Mouse (Mus musculus): ENCODE data around the gene Copz1. TPM values are rescaled to one million over a fixed set of nuclear protein-coding genes. Genes with fewer than 3 reads are reported as not detected.
A peak's percentile ranks its signal among the peaks of the same experiment; 100 is the strongest.

Gene Copz1
- polyA plus RNA-seq, 1 experiment, result 143 TPM

- H3K4me1 ChIP-seq (ENCODE audit: control insufficient read depth, insufficient read depth, low read length), result no peaks in the 10 kb centered on the region
- TF ChIP-seq POLR2A (IDR thresholded peaks at IDR 0.05; ENCODE audit: low read depth, low read length) (no peak), CTCF (IDR thresholded peaks at IDR 0.05; ENCODE audit: borderline replicate concordance, insufficient read depth, low read length) (peak; percentile 80)
- H3K4me3 ChIP-seq (ENCODE audit: insufficient read depth, low read length), result no peak overlapping the region
- no peak overlapping the region for H3K27ac ChIP-seq (ENCODE audit: insufficient read depth, low read length)
These were observed 22.2 kb upstream of the Copz1 start for GRCm38 (mm10) chr15:103250195-103250740.

GRCm38 (mm10) chr15:103251595-103251994, 20.9 kb upstream of the Copz1 start:
- H3K4me3 ChIP-seq (ENCODE audit: insufficient read depth, low read length), result no peak overlapping the region
- H3K4me1 ChIP-seq (ENCODE audit: control insufficient read depth, insufficient read depth, low read length), result no peaks in the 10 kb centered on the region
- H3K27ac ChIP-seq (ENCODE audit: insufficient read depth, low read length), result no peak overlapping the region
- no peak for TF ChIP-seq CTCF (IDR thresholded peaks at IDR 0.05; ENCODE audit: borderline replicate concordance, insufficient read depth, low read length)
- TF ChIP-seq POLR2A (IDR thresholded peaks at IDR 0.05; ENCODE audit: low read depth, low read length), result no peak

GRCm38 (mm10) chr15:103252660-103253059, 19.9 kb upstream of the Copz1 start:
- H3K4me1 ChIP-seq (ENCODE audit: control insufficient read depth, insufficient read depth, low read length), result no peaks in the 10 kb centered on the region
- H3K4me3 ChIP-seq (ENCODE audit: insufficient read depth, low read length), result no peak overlapping the region
- no peak overlapping the region for H3K27ac ChIP-seq (ENCODE audit: insufficient read depth, low read length)
- no peak for TF ChIP-seq POLR2A (IDR thresholded peaks at IDR 0.05; ENCODE audit: low read depth, low read length)
- no peak for TF ChIP-seq CTCF (IDR thresholded peaks at IDR 0.05; ENCODE audit: borderline replicate concordance, insufficient read depth, low read length)

GRCm38 (mm10) chr15:103253352-103253751, 19.2 kb upstream of the Copz1 start:
- Histone ChIP-seq H3K4me1 (ENCODE audit: control insufficient read depth, insufficient read depth, low read length) (no peaks in the 10 kb centered on the region), H3K27ac (ENCODE audit: insufficient read depth, low read length) (no peak overlapping the region), H3K4me3 (ENCODE audit: insufficient read depth, low read length) (no peak overlapping the region)
- TF ChIP-seq POLR2A (IDR thresholded peaks at IDR 0.05; ENCODE audit: low read depth, low read length) (no peak), CTCF (IDR thresholded peaks at IDR 0.05; ENCODE audit: borderline replicate concordance, insufficient read depth, low read length) (no peak)

GRCm38 (mm10) chr15:103255169-103255568, 17.3 kb upstream of the Copz1 start:
- H3K27ac ChIP-seq (ENCODE audit: insufficient read depth, low read length), result no peak overlapping the region
- peak overlapping the region; percentile 21 for H3K4me3 ChIP-seq (ENCODE audit: insufficient read depth, low read length)
- H3K4me1 ChIP-seq (ENCODE audit: control insufficient read depth, insufficient read depth, low read length), result no peaks in the 10 kb centered on the region
- TF ChIP-seq POLR2A (IDR thresholded peaks at IDR 0.05; ENCODE audit: low read depth, low read length), result no peak
- no peak for TF ChIP-seq CTCF (IDR thresholded peaks at IDR 0.05; ENCODE audit: borderline replicate concordance, insufficient read depth, low read length)

- Histone ChIP-seq H3K27ac (ENCODE audit: insufficient read depth, low read length) (no peak overlapping the region), H3K4me3 (ENCODE audit: insufficient read depth, low read length) (no peak overlapping the region), H3K4me1 (ENCODE audit: control insufficient read depth, insufficient read depth, low read length) (no peaks in the 10 kb centered on the region)
- TF ChIP-seq CTCF (IDR thresholded peaks at IDR 0.05; ENCODE audit: borderline replicate concordance, insufficient read depth, low read length), result no peak
- TF ChIP-seq POLR2A (IDR thresholded peaks at IDR 0.05; ENCODE audit: low read depth, low read length), result no peak
These were observed 16.1 kb upstream of the Copz1 start for GRCm38 (mm10) chr15:103256210-103256986.

GRCm38 (mm10) chr15:103257790-103258728, 14.5 kb upstream of the Copz1 start, which contains the start of gene Nfe2:
Nfe2 (minus strand) TSS chr15:103258403.
- no peak within 1 kb of the TSS for H3K4me3 ChIP-seq (ENCODE audit: insufficient read depth, low read length)
- H3K4me1 ChIP-seq (ENCODE audit: control insufficient read depth, insufficient read depth, low read length), result no peaks in the 10 kb centered on the region
- no peak within 1 kb of the TSS for H3K27ac ChIP-seq (ENCODE audit: insufficient read depth, low read length)
- TF ChIP-seq POLR2A (IDR thresholded peaks at IDR 0.05; ENCODE audit: low read depth, low read length), result no peak
- no peak for TF ChIP-seq CTCF (IDR thresholded peaks at IDR 0.05; ENCODE audit: borderline replicate concordance, insufficient read depth, low read length)

GRCm38 (mm10) chr15:103259162-103259561, 13.4 kb upstream of the Copz1 start:
- Histone ChIP-seq H3K27ac (ENCODE audit: insufficient read depth, low read length) (no peak overlapping the region), H3K4me1 (ENCODE audit: control insufficient read depth, insufficient read depth, low read length) (no peaks in the 10 kb centered on the region), H3K4me3 (ENCODE audit: insufficient read depth, low read length) (no peak overlapping the region)
- TF ChIP-seq CTCF (IDR thresholded peaks at IDR 0.05; ENCODE audit: borderline replicate concordance, insufficient read depth, low read length), result no peak
- TF ChIP-seq POLR2A (IDR thresholded peaks at IDR 0.05; ENCODE audit: low read depth, low read length), result no peak

GRCm38 (mm10) chr15:103259989-103260388, 12.5 kb upstream of the Copz1 start:
- Histone ChIP-seq H3K4me1 (ENCODE audit: control insufficient read depth, insufficient read depth, low read length) (no peaks in the 10 kb centered on the region), H3K27ac (ENCODE audit: insufficient read depth, low read length) (no peak overlapping the region), H3K4me3 (ENCODE audit: insufficient read depth, low read length) (no peak overlapping the region)
- TF ChIP-seq POLR2A (IDR thresholded peaks at IDR 0.05; ENCODE audit: low read depth, low read length) (no peak), CTCF (IDR thresholded peaks at IDR 0.05; ENCODE audit: borderline replicate concordance, insufficient read depth, low read length) (no peak)

All from embryonic fibroblast, embryonic 13.5 days (primary cell).